Mouse (Mus musculus): ENCODE measurements around the gene Ssr3. TPM values are rescaled to one million over a fixed set of nuclear protein-coding genes. Genes with fewer than 3 reads are reported as not detected.

Ssr3 gene
- polyA plus RNA-seq, 1 experiment from 2014 or later: 349 TPM

DNA sequence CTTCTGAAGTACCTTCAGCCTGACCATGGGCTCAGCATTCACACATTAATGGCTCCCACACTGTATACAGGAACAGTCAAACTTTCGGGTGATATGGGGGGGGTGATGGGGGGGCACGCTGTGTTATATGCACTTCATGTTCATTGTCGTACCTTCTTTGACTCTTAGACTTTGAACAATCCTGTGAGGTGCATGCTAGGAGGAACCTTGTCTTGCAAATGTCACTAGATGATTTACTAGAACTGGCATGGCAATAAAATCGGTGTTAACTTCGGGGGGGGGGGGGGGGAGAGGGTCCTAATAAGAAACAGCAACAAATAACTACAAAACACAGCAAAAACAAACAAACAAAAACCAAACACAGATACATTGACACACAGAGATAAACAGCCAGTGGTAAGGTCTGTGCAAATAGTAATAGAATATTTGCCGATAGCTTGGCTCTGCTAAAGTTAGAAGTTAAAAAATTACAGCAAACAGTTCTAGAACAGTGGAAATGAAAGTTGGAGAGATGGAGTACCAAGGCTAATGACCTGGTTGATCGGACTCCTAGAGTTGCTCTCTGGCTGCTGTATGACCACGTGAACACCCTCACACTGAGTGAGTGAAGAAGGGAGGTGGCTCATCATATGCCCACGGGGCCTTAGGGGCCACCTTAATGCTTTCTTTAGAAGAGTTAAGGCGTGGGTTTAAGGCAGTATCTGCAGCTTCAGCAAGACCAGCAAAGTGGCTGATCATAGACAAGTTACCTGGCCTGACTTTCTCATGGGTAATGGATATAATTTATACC is 26.3 kb downstream of the Ssr3 start:
- Histone ChIP-seq H3K9ac (ENCODE audit: low read depth, low read length) (no peak overlapping the region), H3K4me3 (ENCODE audit: low read depth, low read length) (no peak overlapping the region), H3K27ac (replicated peaks; ENCODE audit: low read depth, low read length) (no peak overlapping the region), H3K36me3 (ENCODE audit: control insufficient read depth, insufficient read depth, low read length) (peaks cover 10% of the 10 kb centered on the region; the same call in 1 of the 2 replicates), H3K9me3 (ENCODE audit: control insufficient read depth, low read length) (no peaks in the 10 kb centered on the region), H3K4me1 (ENCODE audit: control insufficient read depth, insufficient read depth, low read length) (no peaks in the 10 kb centered on the region), H3K27me3 (replicated peaks; ENCODE audit: control insufficient read depth, insufficient read depth, low read length) (no peaks in the 10 kb centered on the region), H3K4me2 (ENCODE audit: low read depth, low read length) (no peak overlapping the region)
- 86% methylated on average over 10 of the region's 10 CpGs for WGBS
- no peak for DNase-seq (ENCODE audit: low spot score)
- no peak for ATAC-seq (ENCODE audit: low read depth)

DNA sequence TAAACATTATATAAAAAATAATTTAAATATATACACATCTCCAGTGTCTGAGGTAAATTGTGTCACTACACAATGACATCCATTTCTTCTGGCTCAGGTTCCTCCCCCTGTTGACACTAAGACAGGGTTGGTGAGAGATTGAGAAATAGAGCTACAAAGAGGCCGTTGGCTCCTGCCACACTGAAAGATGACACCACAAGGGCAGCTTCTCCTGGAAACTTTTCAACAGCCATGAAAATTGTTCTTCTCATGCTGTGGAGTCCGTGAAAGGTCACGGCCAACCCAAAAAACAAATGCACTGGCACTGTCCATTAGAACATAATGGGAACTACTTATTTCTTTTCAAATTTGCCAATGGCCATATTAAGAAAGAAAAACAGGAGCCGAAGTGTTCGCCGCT is 27.2 kb downstream of the Ssr3 start:
- ATAC-seq (ENCODE audit: low read depth): no peak
- Histone ChIP-seq H3K27me3 (replicated peaks; ENCODE audit: control insufficient read depth, insufficient read depth, low read length) (no peaks in the 10 kb centered on the region), H3K4me1 (ENCODE audit: control insufficient read depth, insufficient read depth, low read length) (no peaks in the 10 kb centered on the region), H3K4me2 (ENCODE audit: low read depth, low read length) (no peak overlapping the region), H3K27ac (replicated peaks; ENCODE audit: low read depth, low read length) (no peak overlapping the region), H3K4me3 (ENCODE audit: low read depth, low read length) (no peak overlapping the region), H3K36me3 (ENCODE audit: control insufficient read depth, insufficient read depth, low read length) (peaks cover under 1% of the 10 kb centered on the region; the same call in 1 of the 2 replicates), H3K9me3 (ENCODE audit: control insufficient read depth, low read length) (no peaks in the 10 kb centered on the region), H3K9ac (ENCODE audit: low read depth, low read length) (no peak overlapping the region)
- WGBS: 43% methylated on average over 6 of the region's 6 CpGs
- DNase-seq (ENCODE audit: low spot score): peak; percentile 47

- Histone ChIP-seq H3K27ac (replicated peaks; ENCODE audit: low read depth, low read length) (no peak overlapping the region), H3K9ac (ENCODE audit: low read depth, low read length) (no peak overlapping the region), H3K4me2 (ENCODE audit: low read depth, low read length) (no peak overlapping the region), H3K4me1 (ENCODE audit: control insufficient read depth, insufficient read depth, low read length) (no peaks in the 10 kb centered on the region), H3K9me3 (ENCODE audit: control insufficient read depth, low read length) (no peaks in the 10 kb centered on the region), H3K27me3 (replicated peaks; ENCODE audit: control insufficient read depth, insufficient read depth, low read length) (no peaks in the 10 kb centered on the region), H3K36me3 (ENCODE audit: control insufficient read depth, insufficient read depth, low read length) (no peaks in the 10 kb centered on the region), H3K4me3 (ENCODE audit: low read depth, low read length) (no peak overlapping the region)
- DNase-seq (ENCODE audit: low spot score): peak; percentile 68
- WGBS: 89% methylated on average over 1 of the region's 1 CpGs
- peak; percentile 76; the same call in 1 of the 2 replicates for ATAC-seq (ENCODE audit: low read depth)
These were observed 29.0 kb downstream of the Ssr3 start for GRCm38 (mm10) chr3:65363438-65363837.

- Histone ChIP-seq H3K36me3 (ENCODE audit: control insufficient read depth, insufficient read depth, low read length) (no peaks in the 10 kb centered on the region), H3K4me2 (ENCODE audit: low read depth, low read length) (no peak overlapping the region), H3K27ac (replicated peaks; ENCODE audit: low read depth, low read length) (no peak overlapping the region), H3K4me1 (ENCODE audit: control insufficient read depth, insufficient read depth, low read length) (no peaks in the 10 kb centered on the region), H3K9ac (ENCODE audit: low read depth, low read length) (no peak overlapping the region), H3K4me3 (ENCODE audit: low read depth, low read length) (no peak overlapping the region), H3K9me3 (ENCODE audit: control insufficient read depth, low read length) (no peaks in the 10 kb centered on the region), H3K27me3 (replicated peaks; ENCODE audit: control insufficient read depth, insufficient read depth, low read length) (no peaks in the 10 kb centered on the region)
- WGBS: 68% methylated on average over 8 of the region's 8 CpGs
- ATAC-seq (ENCODE audit: low read depth): no peak
- peak; percentile 15 for DNase-seq (ENCODE audit: low spot score)
These were observed 32.1 kb downstream of the Ssr3 start for GRCm38 (mm10) chr3:65360163-65360969.

DNA sequence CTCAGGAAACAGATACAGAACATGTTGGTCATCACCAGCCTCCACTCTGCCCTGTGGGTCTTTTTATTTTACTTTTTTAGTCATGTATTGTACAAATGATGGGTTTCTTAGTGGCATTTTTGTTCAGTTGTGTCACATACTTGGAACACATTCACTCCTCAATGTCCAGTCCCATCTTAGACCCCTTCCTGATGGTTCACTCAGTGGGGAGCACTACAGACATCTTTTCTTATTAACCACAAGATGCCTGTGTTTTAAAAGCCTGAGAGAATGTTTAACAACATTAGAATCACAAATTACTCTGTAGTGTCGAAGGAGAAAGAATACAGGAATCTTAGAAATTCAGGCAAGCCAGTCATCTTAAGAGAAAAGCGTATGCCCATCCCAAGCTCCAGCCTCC is 33.6 kb downstream of the Ssr3 start:
- no peak overlapping the region for H3K4me2 ChIP-seq (ENCODE audit: low read depth, low read length)
- no peak overlapping the region for H3K27ac ChIP-seq (replicated peaks; ENCODE audit: low read depth, low read length)
- H3K9me3 ChIP-seq (ENCODE audit: control insufficient read depth, low read length): no peaks in the 10 kb centered on the region
- H3K4me1 ChIP-seq (ENCODE audit: control insufficient read depth, insufficient read depth, low read length): no peaks in the 10 kb centered on the region
- no peak overlapping the region for H3K4me3 ChIP-seq (ENCODE audit: low read depth, low read length)
- ATAC-seq (ENCODE audit: low read depth) (no peak), DNase-seq (ENCODE audit: low spot score) (no peak)
- no peaks in the 10 kb centered on the region for H3K27me3 ChIP-seq (replicated peaks; ENCODE audit: control insufficient read depth, insufficient read depth, low read length)
- WGBS: 82% methylated on average over 2 of the region's 2 CpGs
- no peaks in the 10 kb centered on the region for H3K36me3 ChIP-seq (ENCODE audit: control insufficient read depth, insufficient read depth, low read length)
- no peak overlapping the region for H3K9ac ChIP-seq (ENCODE audit: low read depth, low read length)

DNA sequence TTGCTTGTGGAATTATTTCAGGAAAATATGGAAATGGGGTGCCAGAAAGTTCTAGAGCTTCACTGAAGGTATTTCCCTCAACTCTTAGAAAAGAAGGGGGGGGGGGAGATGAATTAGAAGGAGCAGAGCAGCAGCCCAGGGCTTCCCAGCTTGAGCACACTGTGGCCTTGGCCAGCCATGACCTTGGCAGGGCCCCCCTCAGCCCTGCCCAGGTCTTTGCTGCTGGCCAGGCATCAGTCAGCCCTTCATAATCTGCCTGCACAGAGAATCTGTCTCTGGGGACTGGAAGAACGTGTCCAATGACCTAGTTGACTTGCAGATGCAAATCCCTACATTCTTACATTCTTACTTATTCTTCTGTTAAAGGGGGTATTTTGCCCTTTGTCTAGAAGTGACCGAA is 34.1 kb downstream of the Ssr3 start:
- H3K4me3 ChIP-seq (ENCODE audit: low read depth, low read length): no peak overlapping the region
- no peaks in the 10 kb centered on the region for H3K4me1 ChIP-seq (ENCODE audit: control insufficient read depth, insufficient read depth, low read length)
- ATAC-seq (ENCODE audit: low read depth) (no peak), DNase-seq (ENCODE audit: low spot score) (no peak)
- 63% methylated on average over 2 of the region's 2 CpGs for whole genome bisulfite sequencing
- no peaks in the 10 kb centered on the region for H3K27me3 ChIP-seq (replicated peaks; ENCODE audit: control insufficient read depth, insufficient read depth, low read length)
- no peaks in the 10 kb centered on the region for H3K9me3 ChIP-seq (ENCODE audit: control insufficient read depth, low read length)
- H3K36me3 ChIP-seq (ENCODE audit: control insufficient read depth, insufficient read depth, low read length): no peaks in the 10 kb centered on the region
- H3K4me2 ChIP-seq (ENCODE audit: low read depth, low read length): no peak overlapping the region
- no peak overlapping the region for H3K9ac ChIP-seq (ENCODE audit: low read depth, low read length)
- no peak overlapping the region for H3K27ac ChIP-seq (replicated peaks; ENCODE audit: low read depth, low read length)

DNA sequence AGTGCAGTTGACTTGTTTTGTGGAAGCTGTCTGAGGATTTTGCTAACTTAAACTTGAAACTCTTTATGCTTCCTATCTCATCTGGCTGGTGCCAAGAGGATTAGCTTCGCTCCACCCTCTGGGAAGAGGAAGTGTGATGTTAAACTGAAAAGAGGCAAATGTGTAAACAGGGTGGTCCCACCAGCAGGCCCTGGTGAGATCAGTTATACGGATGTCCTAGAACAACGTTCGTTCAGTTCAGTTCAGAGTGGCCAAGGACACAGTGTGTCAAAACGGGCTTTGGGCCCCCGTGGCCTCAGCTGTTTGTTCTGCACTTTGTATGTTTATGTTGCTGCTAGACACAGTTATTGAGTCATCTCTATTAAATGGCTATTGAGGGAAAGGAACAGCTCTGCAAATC is 36.9 kb downstream of the Ssr3 start:
- ATAC-seq (ENCODE audit: low read depth) (no peak), DNase-seq (ENCODE audit: low spot score) (no peak)
- H3K4me3 ChIP-seq (ENCODE audit: low read depth, low read length): no peak overlapping the region
- no peak overlapping the region for H3K4me2 ChIP-seq (ENCODE audit: low read depth, low read length)
- H3K9ac ChIP-seq (ENCODE audit: low read depth, low read length): no peak overlapping the region
- H3K27me3 ChIP-seq (replicated peaks; ENCODE audit: control insufficient read depth, insufficient read depth, low read length): no peaks in the 10 kb centered on the region
- no peaks in the 10 kb centered on the region for H3K4me1 ChIP-seq (ENCODE audit: control insufficient read depth, insufficient read depth, low read length)
- no peaks in the 10 kb centered on the region for H3K9me3 ChIP-seq (ENCODE audit: control insufficient read depth, low read length)
- 61% methylated on average over 6 of the region's 6 CpGs for WGBS
- no peak overlapping the region for H3K27ac ChIP-seq (replicated peaks; ENCODE audit: low read depth, low read length)
- no peaks in the 10 kb centered on the region for H3K36me3 ChIP-seq (ENCODE audit: control insufficient read depth, insufficient read depth, low read length)

GRCm38 (mm10) chr3:65353263-65354037 is 39.0 kb downstream of the Ssr3 start:
- H3K4me2 ChIP-seq (ENCODE audit: low read depth, low read length): no peak overlapping the region
- no peak overlapping the region for H3K27ac ChIP-seq (replicated peaks; ENCODE audit: low read depth, low read length)
- DNase-seq (ENCODE audit: low spot score) (no peak), ATAC-seq (ENCODE audit: low read depth) (no peak)
- H3K4me3 ChIP-seq (ENCODE audit: low read depth, low read length): no peak overlapping the region
- WGBS: 72% methylated on average over 10 of the region's 10 CpGs
- H3K9me3 ChIP-seq (ENCODE audit: control insufficient read depth, low read length): no peaks in the 10 kb centered on the region
- no peak overlapping the region for H3K9ac ChIP-seq (ENCODE audit: low read depth, low read length)
- H3K4me1 ChIP-seq (ENCODE audit: control insufficient read depth, insufficient read depth, low read length): no peaks in the 10 kb centered on the region
- H3K27me3 ChIP-seq (replicated peaks; ENCODE audit: control insufficient read depth, insufficient read depth, low read length): no peaks in the 10 kb centered on the region
- H3K36me3 ChIP-seq (ENCODE audit: control insufficient read depth, insufficient read depth, low read length): no peaks in the 10 kb centered on the region
